Mouse (Mus musculus) splenic B cell, adult 2 months (primary cell): ENCODE data around the gene C2cd3.

Source experiments
- DNase-seq: peaks from one replicate; pipeline ENCODE4 v3.0.0-alpha.2; 2011; ENCODE audit warnings: low read depth, low spot score
- H3K27me3 ChIP-seq: 2 replicates; pipeline ENCODE4 v1.6.1; 2012; ENCODE audit warnings: mild to moderate bottlenecking, low read length, moderate library complexity, mixed read lengths; ENCODE audit not compliant: control insufficient read depth, poor library complexity, insufficient read depth, severe bottlenecking
- H3K36me3 ChIP-seq: 2 replicates; pipeline ENCODE4 v1.6.1; 2012; ENCODE audit warnings: mild to moderate bottlenecking, low read length, moderate library complexity, mixed read lengths; ENCODE audit not compliant: control insufficient read depth, poor library complexity, insufficient read depth, severe bottlenecking

C2cd3 gene

GRCm38 (mm10) chr7:100506494-100506893, 134.5 kb downstream of the C2cd3 start:
- no peaks in the 10 kb centered on the region for H3K36me3 ChIP-seq
- DNase-seq: peak; percentile 24

DNA sequence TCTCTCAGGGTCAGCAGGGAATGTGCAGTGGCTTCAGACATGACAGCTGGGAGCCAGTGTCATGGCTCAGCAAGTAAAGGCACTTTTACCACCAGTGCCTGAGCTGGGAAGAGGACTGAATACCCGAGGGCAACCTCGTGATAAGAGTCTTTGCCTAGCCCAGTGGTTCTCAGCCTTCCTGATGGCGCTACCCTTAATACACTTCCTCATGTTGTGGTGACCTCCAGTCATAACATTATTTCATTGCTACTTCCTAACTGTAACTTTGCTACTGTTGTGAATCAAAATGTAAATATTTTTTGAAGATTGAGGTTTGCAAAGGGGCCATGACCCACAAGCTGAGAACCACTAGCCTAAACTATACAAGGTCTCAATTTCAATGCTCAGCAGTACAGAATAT, 136.6 kb downstream of the C2cd3 start:
- DNase-seq: peak; percentile 37

More at GRCm38 (mm10) chr7:100506494-100506893, 134.5 kb downstream of the C2cd3 start:
- no peaks in the 10 kb centered on the region for H3K27me3 ChIP-seq

GRCm38 (mm10) chr7:100511602-100512001, 139.6 kb downstream of the C2cd3 start:
- DNase-seq: peak; percentile 26
- Histone ChIP-seq H3K36me3 (no peaks in the 10 kb centered on the region), H3K27me3 (peaks cover 3% of the 10 kb centered on the region; the same call in 1 of the 2 replicates)

More for the DNA sequence above, 136.6 kb downstream of the C2cd3 start:
- Histone ChIP-seq H3K27me3 (no peaks in the 10 kb centered on the region), H3K36me3 (no peaks in the 10 kb centered on the region)

- DNase-seq: no peak
- Histone ChIP-seq H3K36me3 (no peaks in the 10 kb centered on the region), H3K27me3 (peaks cover 3% of the 10 kb centered on the region; the same call in 1 of the 2 replicates)
Observed at GRCm38 (mm10) chr7:100514573-100514972, 142.5 kb downstream of the C2cd3 start, which contains the start of gene Dnajb13. Dnajb13 (minus strand) TSS chr7:100514960.
